Mouse (Mus musculus) erythroblast, embryonic 14.5 days (primary cell): ENCODE measurements around the gene Ak5.

Source experiments
- GATA1 ChIP-seq: IDR thresholded peaks from 2 replicates; pipeline ENCODE4 v1.6.1; 2012; ENCODE audit warnings: low read length, inconsistent platforms, mixed read lengths
- TAL1 ChIP-seq: IDR thresholded peaks from 3 replicates; pipeline ENCODE4 v1.6.1; 2012; ENCODE audit warnings: low read length, inconsistent platforms, mixed read lengths

GRCm38 (mm10) chr3:152596406-152597050 lies 71.6 kb downstream of the Ak5 start:
- TF ChIP-seq TAL1 (no peak), GATA1 (no peak)
